Mouse (Mus musculus): ENCODE data around the gene Acss1. TPM values are rescaled to one million over a fixed set of nuclear protein-coding genes. Genes with fewer than 3 reads are reported as not detected.

The Acss1 gene
- polyA plus RNA-seq, 1 experiment from 2014 or later = 5.6 TPM

GRCm38 (mm10) chr2:150572463-150572862 lies 95.8 kb downstream of the Acss1 start:
- H3K27ac ChIP-seq (ENCODE audit: low read depth, low read length) = no peak overlapping the region
- 79% methylated on average over 3 of the region's 3 CpGs for WGBS
- H3K4me3 ChIP-seq (ENCODE audit: low read length) = no peak overlapping the region

GRCm38 (mm10) chr2:150570761-150571160 lies 97.5 kb downstream of the Acss1 start:
- no peak for ATAC-seq (ENCODE audit: low FRiP score, low TSS enrichment)
- H3K9ac ChIP-seq (ENCODE audit: low read depth, low read length) = no peak overlapping the region
- no peak overlapping the region for H3K27ac ChIP-seq (ENCODE audit: low read depth, low read length)
- no peaks in the 10 kb centered on the region for H3K9me3 ChIP-seq (ENCODE audit: control insufficient read depth, low read length)
- no peak overlapping the region for H3K4me3 ChIP-seq (ENCODE audit: low read length)
- H3K4me2 ChIP-seq (replicated peaks; ENCODE audit: low read depth, low read length) = no peak overlapping the region
- H3K36me3 ChIP-seq (ENCODE audit: control insufficient read depth, insufficient read depth, low read length) = no peaks in the 10 kb centered on the region
- no peaks in the 10 kb centered on the region for H3K4me1 ChIP-seq (ENCODE audit: control insufficient read depth, insufficient read depth, low read length)
- H3K27me3 ChIP-seq (ENCODE audit: control insufficient read depth, insufficient read depth, low read length) = no peaks in the 10 kb centered on the region
- 87% methylated on average over 2 of the region's 2 CpGs for WGBS

More at GRCm38 (mm10) chr2:150572463-150572862, 95.8 kb downstream of the Acss1 start:
- Histone ChIP-seq H3K36me3 (ENCODE audit: control insufficient read depth, insufficient read depth, low read length) (no peaks in the 10 kb centered on the region), H3K4me1 (ENCODE audit: control insufficient read depth, insufficient read depth, low read length) (no peaks in the 10 kb centered on the region), H3K9me3 (ENCODE audit: control insufficient read depth, low read length) (no peaks in the 10 kb centered on the region), H3K27me3 (ENCODE audit: control insufficient read depth, insufficient read depth, low read length) (no peaks in the 10 kb centered on the region), H3K4me2 (replicated peaks; ENCODE audit: low read depth, low read length) (no peak overlapping the region), H3K9ac (ENCODE audit: low read depth, low read length) (no peak overlapping the region)
- ATAC-seq (ENCODE audit: low FRiP score, low TSS enrichment) = no peak

- H3K4me1 ChIP-seq (ENCODE audit: control insufficient read depth, insufficient read depth, low read length) = no peaks in the 10 kb centered on the region
- no peaks in the 10 kb centered on the region for H3K9me3 ChIP-seq (ENCODE audit: control insufficient read depth, low read length)
- 70% methylated on average over 11 of the region's 11 CpGs for WGBS
- H3K4me2 ChIP-seq (replicated peaks; ENCODE audit: low read depth, low read length) = no peak within 1 kb of the TSS
- H3K27ac ChIP-seq (ENCODE audit: low read depth, low read length) = no peak within 1 kb of the TSS
- no peak within 1 kb of the TSS for H3K9ac ChIP-seq (ENCODE audit: low read depth, low read length)
- no peaks in the 10 kb centered on the region for H3K27me3 ChIP-seq (ENCODE audit: control insufficient read depth, insufficient read depth, low read length)
- no peaks in the 10 kb centered on the region for H3K36me3 ChIP-seq (ENCODE audit: control insufficient read depth, insufficient read depth, low read length)
- ATAC-seq (ENCODE audit: low FRiP score, low TSS enrichment) = no peak
- H3K4me3 ChIP-seq (ENCODE audit: low read length) = no peak within 1 kb of the TSS
Observed at GRCm38 (mm10) chr2:150569847-150570590, 98.3 kb downstream of the Acss1 start, which contains the start of gene Cst7. Cst7 (plus strand) TSS chr2:150570415.

Other genes with a start within 250 kb of the Acss1 start
- 12.3 and 12.4 TPM in 2 replicates for gene Zfp442, start 217.0 kb downstream of the Acss1 start, polyA plus RNA-seq (2014; fragmentation: Nextera tagmentation; extraction: Ambion mirVana)
- gene Zfp345, start 183.4 kb downstream of the Acss1 start, polyA plus RNA-seq (2014; fragmentation: Nextera tagmentation; extraction: Ambion mirVana) = 0.19 and 0.27 TPM in 2 replicates
- 0.22 TPM in 1 of 2 replicates, not detected in the other for gene Cst7, start 98.1 kb downstream of the Acss1 start, polyA plus RNA-seq (2014; fragmentation: Nextera tagmentation; extraction: Ambion mirVana)
- 31.9 and 41.3 TPM in 2 replicates for gene Apmap, start 59.9 kb downstream of the Acss1 start, polyA plus RNA-seq (2014; fragmentation: Nextera tagmentation; extraction: Ambion mirVana)
- gene Vsx1, start 20.9 kb upstream of the Acss1 start, polyA plus RNA-seq (2014; fragmentation: Nextera tagmentation; extraction: Ambion mirVana) = not detected in 2 replicates
- 17.5 and 27.9 TPM in 2 replicates for gene Entpd6, start 80.5 kb upstream of the Acss1 start, polyA plus RNA-seq (2014; fragmentation: Nextera tagmentation; extraction: Ambion mirVana)
- 35.3 and 57.8 TPM in 2 replicates for gene Pygb, start 118.2 kb upstream of the Acss1 start, polyA plus RNA-seq (2014; fragmentation: Nextera tagmentation; extraction: Ambion mirVana)
- gene Abhd12, start 236.2 kb upstream of the Acss1 start, polyA plus RNA-seq (2014; fragmentation: Nextera tagmentation; extraction: Ambion mirVana) = 46.7 and 72.0 TPM in 2 replicates
- gene Gins1, start 236.9 kb upstream of the Acss1 start, polyA plus RNA-seq (2014; fragmentation: Nextera tagmentation; extraction: Ambion mirVana) = 62.8 and 77.8 TPM in 2 replicates